Mouse (Mus musculus): ENCODE data around the gene BC004004. TPM values are rescaled to one million over a fixed set of nuclear protein-coding genes. Genes with fewer than 3 reads are reported as not detected.
"Not testable (repeated sequence)": the region's sequence is repeated elsewhere in the genome, so short reads cannot be mapped to it uniquely, and the experiment has no call there.

BC004004 gene
- polyA plus RNA-seq, 1 experiment from 2014 or later = 123 TPM

DNA sequence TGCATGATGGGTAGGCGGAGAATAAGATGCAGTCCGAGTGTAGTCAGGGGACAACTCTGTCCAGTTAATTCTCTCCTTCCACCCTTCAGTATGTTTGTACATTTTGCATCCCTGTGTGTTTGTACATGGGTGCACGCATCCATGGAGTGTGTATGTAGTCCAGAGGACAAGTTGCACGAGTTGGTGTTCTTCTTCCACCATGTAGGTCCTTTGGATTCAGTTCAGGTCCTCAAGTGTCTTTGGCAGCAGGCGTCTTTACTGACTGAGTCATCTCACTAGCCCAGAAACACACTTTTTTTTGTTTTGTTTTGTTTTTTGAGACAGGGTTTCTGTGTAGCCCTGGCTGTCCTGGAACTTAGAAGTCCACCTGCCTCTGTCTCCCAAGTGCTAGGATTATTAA is 74.7 kb downstream of the BC004004 start:
- ATAC-seq = no peak
- Histone ChIP-seq H3K4me3 (ENCODE audit: low read length) (no peak overlapping the region), H3K4me2 (ENCODE audit: low read length) (no peak overlapping the region), H3K9ac (ENCODE audit: low read depth, low read length) (no peak overlapping the region), H3K9me3 (ENCODE audit: control insufficient read depth, low read length) (no peaks in the 10 kb centered on the region), H3K27ac (ENCODE audit: low read depth, low read length) (no peak overlapping the region), H3K27me3 (replicated peaks; ENCODE audit: control insufficient read depth, insufficient read depth, low read length) (no peaks in the 10 kb centered on the region), H3K4me1 (ENCODE audit: control insufficient read depth, insufficient read depth, low read depth, low read length) (peaks cover 47% of the 10 kb centered on the region), H3K36me3 (ENCODE audit: control insufficient read depth, insufficient read depth, low read length) (peaks cover 24% of the 10 kb centered on the region)
- WGBS = 90% methylated on average over 5 of the region's 5 CpGs

DNA sequence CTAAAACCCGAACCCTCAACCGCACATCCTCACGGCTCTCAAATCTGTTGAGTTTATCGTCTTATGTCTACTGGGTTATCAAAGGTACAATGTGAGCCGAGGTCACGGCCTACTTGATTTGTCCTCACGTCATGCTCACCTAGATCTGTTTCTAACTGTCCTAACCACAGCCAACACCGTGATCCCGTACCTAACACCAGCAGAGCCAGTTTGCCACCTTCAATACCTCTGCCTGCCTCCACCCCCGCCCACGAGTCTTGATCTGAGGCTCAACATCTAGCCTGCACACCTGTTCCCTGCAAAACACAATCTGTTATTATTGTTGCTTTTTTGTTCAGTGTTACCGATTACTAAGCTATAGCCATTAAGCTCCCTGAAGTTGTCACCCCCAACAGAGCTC is 76.7 kb downstream of the BC004004 start:
- H3K4me3 ChIP-seq (ENCODE audit: low read length) = no peak overlapping the region; the same call in 1 of the 2 replicates
- H3K4me1 ChIP-seq (ENCODE audit: control insufficient read depth, insufficient read depth, low read depth, low read length) = peaks cover 32% of the 10 kb centered on the region
- H3K27ac ChIP-seq (ENCODE audit: low read depth, low read length) = no peak overlapping the region; the same call in 1 of the 2 replicates
- peak overlapping the region; percentile 95; the same call in 1 of the 2 replicates for H3K9ac ChIP-seq (ENCODE audit: low read depth, low read length)
- H3K4me2 ChIP-seq (ENCODE audit: low read length) = peak overlapping the region; percentile 56
- WGBS = 94% methylated on average over 12 of the region's 12 CpGs
- ATAC-seq = no peak
- H3K27me3 ChIP-seq (replicated peaks; ENCODE audit: control insufficient read depth, insufficient read depth, low read length) = no peaks in the 10 kb centered on the region
- peaks cover 5% of the 10 kb centered on the region; the same call in 1 of the 2 replicates for H3K36me3 ChIP-seq (ENCODE audit: control insufficient read depth, insufficient read depth, low read length)
- no peaks in the 10 kb centered on the region for H3K9me3 ChIP-seq (ENCODE audit: control insufficient read depth, low read length)

DNA sequence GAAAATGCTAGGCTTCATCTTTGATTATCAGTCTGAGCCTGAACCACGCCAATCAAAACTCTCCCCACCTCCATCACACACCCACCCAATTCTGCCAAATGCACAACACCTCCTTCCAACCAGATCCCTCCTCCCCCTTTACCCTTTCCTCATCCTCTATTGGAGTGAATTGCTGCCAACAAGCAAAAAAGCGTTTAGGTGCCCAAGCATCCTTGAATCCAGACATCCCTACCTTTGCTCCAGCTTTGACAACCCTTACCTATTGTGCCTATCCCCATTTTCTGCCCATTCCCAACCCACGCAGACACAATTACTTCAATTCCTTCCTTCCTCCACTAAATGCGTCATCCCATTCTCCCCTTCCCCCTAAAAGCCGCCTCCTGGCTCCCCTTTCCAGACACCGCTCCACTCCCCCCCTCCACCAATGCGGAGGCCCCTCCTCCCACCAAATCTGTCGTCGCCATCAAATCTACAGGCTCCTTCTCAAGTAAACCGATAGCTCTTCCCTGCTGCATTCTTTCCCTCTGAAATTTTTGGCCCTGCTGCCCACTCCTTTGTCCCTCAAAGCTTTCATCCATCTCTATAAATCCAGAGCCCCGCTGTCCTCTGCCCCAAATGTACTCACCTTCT is 78.0 kb downstream of the BC004004 start:
- Histone ChIP-seq H3K9me3 (ENCODE audit: control insufficient read depth, low read length) (no peaks in the 10 kb centered on the region), H3K4me2 (ENCODE audit: low read length) (peak overlapping the region; percentile 56), H3K27me3 (replicated peaks; ENCODE audit: control insufficient read depth, insufficient read depth, low read length) (no peaks in the 10 kb centered on the region), H3K4me3 (ENCODE audit: low read length) (peak overlapping the region; percentile 77), H3K27ac (ENCODE audit: low read depth, low read length) (peak overlapping the region; percentile 94), H3K9ac (ENCODE audit: low read depth, low read length) (peak overlapping the region; percentile 95), H3K36me3 (ENCODE audit: control insufficient read depth, insufficient read depth, low read length) (no peaks in the 10 kb centered on the region), H3K4me1 (ENCODE audit: control insufficient read depth, insufficient read depth, low read depth, low read length) (peaks cover 29% of the 10 kb centered on the region)
- WGBS = 1% methylated on average over 11 of the region's 11 CpGs
- peak; percentile 32; the same call in 1 of the 2 replicates for ATAC-seq

DNA sequence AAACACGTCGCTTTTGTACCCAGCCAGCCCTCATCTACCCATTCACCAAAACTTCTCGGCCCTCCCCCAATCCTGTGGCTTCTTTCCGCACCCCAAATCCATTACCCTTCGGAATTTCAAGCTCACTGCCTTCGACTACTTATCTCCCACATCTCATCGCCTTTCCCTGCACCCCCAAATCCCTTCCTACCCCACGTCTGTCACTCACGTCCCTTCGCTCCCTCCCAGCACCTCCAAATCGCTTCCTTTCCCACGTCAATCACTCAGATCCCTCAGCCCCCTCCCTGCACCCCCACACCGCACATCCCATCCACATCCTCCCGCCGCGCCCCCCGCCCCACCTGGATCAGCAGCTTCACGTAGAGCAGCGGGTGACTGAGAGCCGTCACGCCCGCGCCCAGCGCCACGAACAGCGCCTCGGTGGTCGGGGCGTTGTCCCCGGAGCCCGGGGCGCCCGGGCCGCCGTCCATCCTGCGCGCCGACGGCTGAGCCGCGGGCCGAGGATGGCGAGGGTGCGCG is 78.6 kb downstream of the BC004004 start:
- H3K4me1 ChIP-seq (ENCODE audit: control insufficient read depth, insufficient read depth, low read depth, low read length) = peaks cover 24% of the 10 kb centered on the region
- peak; percentile 35; the same call in 1 of the 2 replicates for ATAC-seq
- H3K4me3 ChIP-seq (ENCODE audit: low read length) = peak overlapping the region; percentile 77
- H3K9ac ChIP-seq (ENCODE audit: low read depth, low read length) = peak overlapping the region; percentile 95
- H3K27me3 ChIP-seq (replicated peaks; ENCODE audit: control insufficient read depth, insufficient read depth, low read length) = no peaks in the 10 kb centered on the region
- WGBS = under 1% methylated on average over 43 of the region's 45 CpGs
- no peaks in the 10 kb centered on the region for H3K36me3 ChIP-seq (ENCODE audit: control insufficient read depth, insufficient read depth, low read length)
- H3K27ac ChIP-seq (ENCODE audit: low read depth, low read length) = peak overlapping the region; percentile 94
- H3K4me2 ChIP-seq (ENCODE audit: low read length) = peak overlapping the region; percentile 56
- H3K9me3 ChIP-seq (ENCODE audit: control insufficient read depth, low read length) = no peaks in the 10 kb centered on the region

DNA sequence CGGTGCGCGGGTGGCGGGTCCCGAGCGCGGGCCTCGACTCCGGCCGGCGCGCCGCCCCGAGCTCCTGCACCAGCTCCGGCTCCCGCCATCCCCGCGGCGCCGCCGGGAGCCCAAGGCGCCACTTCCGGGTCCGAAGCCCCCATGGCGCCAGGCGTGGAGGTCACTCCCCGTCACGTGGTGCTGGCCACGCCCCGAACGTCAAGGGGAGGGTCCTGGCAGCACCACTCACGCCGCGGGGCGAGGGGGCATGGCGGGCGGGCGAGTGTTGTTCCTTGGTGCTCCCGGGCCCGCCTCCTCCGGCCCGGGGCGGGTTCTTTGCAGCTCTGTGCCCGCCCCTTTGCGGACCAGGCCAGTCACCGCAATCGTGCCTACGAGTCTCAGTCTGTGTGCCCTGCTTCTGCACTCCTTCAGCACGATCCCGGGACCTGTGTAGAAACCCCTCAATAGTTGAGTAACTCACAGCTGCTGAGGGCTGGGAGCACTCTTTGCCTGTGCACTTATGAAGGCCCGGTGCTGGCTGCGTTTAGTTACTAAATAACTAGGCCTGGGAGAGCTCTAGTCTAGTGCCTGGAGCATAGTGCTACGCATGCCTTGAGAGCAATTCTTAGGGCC is 79.2 kb downstream of the BC004004 start, which contains the start of gene Mtch1:
TSS of gene Mtch1 (minus strand) at position 290 of the 612 bp plus-strand sequence.
- peak; percentile 94 for ATAC-seq
- Histone ChIP-seq H3K27ac (ENCODE audit: low read depth, low read length) (peak within 1 kb of the TSS; percentile 94), H3K36me3 (ENCODE audit: control insufficient read depth, insufficient read depth, low read length) (no peaks in the 10 kb centered on the region), H3K9me3 (ENCODE audit: control insufficient read depth, low read length) (no peaks in the 10 kb centered on the region), H3K27me3 (replicated peaks; ENCODE audit: control insufficient read depth, insufficient read depth, low read length) (no peaks in the 10 kb centered on the region), H3K9ac (ENCODE audit: low read depth, low read length) (peak within 1 kb of the TSS; percentile 95), H3K4me1 (ENCODE audit: control insufficient read depth, insufficient read depth, low read depth, low read length) (peaks cover 21% of the 10 kb centered on the region), H3K4me3 (ENCODE audit: low read length) (peak within 1 kb of the TSS; percentile 77), H3K4me2 (ENCODE audit: low read length) (peak within 1 kb of the TSS; percentile 56)
- WGBS = 1% methylated on average over 32 of the region's 53 CpGs

DNA sequence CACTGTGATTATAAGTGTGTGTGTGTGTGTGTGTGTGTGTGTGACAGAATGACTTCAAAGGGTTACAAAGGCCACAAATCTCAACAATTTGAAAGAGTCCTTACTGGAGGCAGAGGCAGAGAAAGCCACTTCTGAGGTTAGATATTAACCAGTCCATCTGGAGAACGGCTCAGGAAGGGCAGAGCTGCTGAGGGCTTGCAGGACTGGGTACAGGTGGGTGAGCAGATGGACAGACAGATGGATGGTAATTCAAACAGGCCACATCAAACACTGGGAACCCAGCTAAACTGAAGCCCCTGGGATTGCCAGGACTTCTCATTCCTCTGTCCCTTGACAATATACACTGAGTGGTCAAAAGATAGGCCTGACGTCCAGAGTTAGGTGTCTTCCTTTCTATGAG is 80.4 kb downstream of the BC004004 start:
- H3K9me3 ChIP-seq (ENCODE audit: control insufficient read depth, low read length) = no peaks in the 10 kb centered on the region
- no peaks in the 10 kb centered on the region for H3K36me3 ChIP-seq (ENCODE audit: control insufficient read depth, insufficient read depth, low read length)
- H3K4me1 ChIP-seq (ENCODE audit: control insufficient read depth, insufficient read depth, low read depth, low read length) = peaks cover 20% of the 10 kb centered on the region
- H3K27me3 ChIP-seq (replicated peaks; ENCODE audit: control insufficient read depth, insufficient read depth, low read length) = no peaks in the 10 kb centered on the region
- no peak overlapping the region for H3K9ac ChIP-seq (ENCODE audit: low read depth, low read length)
- no peak overlapping the region for H3K4me3 ChIP-seq (ENCODE audit: low read length)
- no peak overlapping the region for H3K27ac ChIP-seq (ENCODE audit: low read depth, low read length)
- 59% methylated on average over 2 of the region's 2 CpGs for WGBS
- no peak for ATAC-seq
- no peak overlapping the region for H3K4me2 ChIP-seq (ENCODE audit: low read length)

DNA sequence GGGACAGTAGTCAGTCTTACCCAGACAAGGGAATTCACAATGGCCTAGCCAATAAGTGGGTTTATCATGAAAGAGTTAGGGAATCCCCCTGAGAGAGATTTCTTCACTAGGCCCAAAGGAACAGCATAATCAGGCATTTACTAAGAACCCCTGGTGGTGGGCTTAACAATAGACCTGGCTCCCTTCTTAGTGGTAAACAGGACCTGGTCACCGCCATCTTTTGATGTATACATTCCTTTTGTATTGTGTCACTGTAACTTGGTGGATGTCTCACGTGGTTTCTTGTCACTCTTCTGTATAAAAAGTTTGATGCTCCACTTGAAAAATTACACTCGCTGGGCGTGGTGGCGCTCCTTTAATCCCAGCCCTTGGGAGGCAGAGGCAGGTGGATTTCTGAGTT is 82.5 kb downstream of the BC004004 start:
- H3K9me3 ChIP-seq (ENCODE audit: control insufficient read depth, low read length); H3K27me3 ChIP-seq (replicated peaks; ENCODE audit: control insufficient read depth, insufficient read depth, low read length); H3K36me3 ChIP-seq (ENCODE audit: control insufficient read depth, insufficient read depth, low read length); ATAC-seq; H3K4me2 ChIP-seq (ENCODE audit: low read length); H3K27ac ChIP-seq (ENCODE audit: low read depth, low read length); H3K4me3 ChIP-seq (ENCODE audit: low read length); H3K9ac ChIP-seq (ENCODE audit: low read depth, low read length): not testable (repeated sequence)
- H3K4me1 ChIP-seq (ENCODE audit: control insufficient read depth, insufficient read depth, low read depth, low read length) = peaks cover 19% of the 10 kb centered on the region
- WGBS = 62% methylated on average over 5 of the region's 5 CpGs

DNA sequence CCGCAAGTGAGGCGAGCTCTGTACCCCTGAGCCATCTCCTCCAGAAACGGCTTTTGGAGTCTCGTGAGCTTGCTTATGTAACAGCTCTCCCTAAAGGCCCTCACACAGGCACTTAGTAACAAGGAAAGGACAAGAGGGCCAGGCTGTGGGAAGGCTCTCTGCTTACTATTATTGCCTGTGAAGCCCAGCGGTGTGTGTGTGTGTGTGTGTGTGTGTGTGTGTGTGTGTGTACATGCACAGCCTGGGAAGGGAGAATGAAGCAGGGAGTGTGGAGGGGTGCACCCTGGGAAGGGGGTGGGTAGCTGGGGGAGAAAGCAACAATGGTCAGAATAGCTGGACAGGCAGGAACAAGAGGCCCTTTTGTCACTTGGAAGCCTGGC is 86.9 kb downstream of the BC004004 start:
- Histone ChIP-seq H3K9me3 (ENCODE audit: control insufficient read depth, low read length) (no peaks in the 10 kb centered on the region), H3K4me2 (ENCODE audit: low read length) (peak overlapping the region; percentile 71; the same call in 1 of the 2 replicates), H3K4me3 (ENCODE audit: low read length) (no peak overlapping the region), H3K27me3 (replicated peaks; ENCODE audit: control insufficient read depth, insufficient read depth, low read length) (no peaks in the 10 kb centered on the region), H3K36me3 (ENCODE audit: control insufficient read depth, insufficient read depth, low read length) (no peaks in the 10 kb centered on the region), H3K4me1 (ENCODE audit: control insufficient read depth, insufficient read depth, low read depth, low read length) (peaks cover 24% of the 10 kb centered on the region), H3K9ac (ENCODE audit: low read depth, low read length) (peak overlapping the region; percentile 62), H3K27ac (ENCODE audit: low read depth, low read length) (peak overlapping the region; percentile 96)
- 21% methylated on average over 5 of the region's 5 CpGs for WGBS
- ATAC-seq = peak; percentile 61

DNA sequence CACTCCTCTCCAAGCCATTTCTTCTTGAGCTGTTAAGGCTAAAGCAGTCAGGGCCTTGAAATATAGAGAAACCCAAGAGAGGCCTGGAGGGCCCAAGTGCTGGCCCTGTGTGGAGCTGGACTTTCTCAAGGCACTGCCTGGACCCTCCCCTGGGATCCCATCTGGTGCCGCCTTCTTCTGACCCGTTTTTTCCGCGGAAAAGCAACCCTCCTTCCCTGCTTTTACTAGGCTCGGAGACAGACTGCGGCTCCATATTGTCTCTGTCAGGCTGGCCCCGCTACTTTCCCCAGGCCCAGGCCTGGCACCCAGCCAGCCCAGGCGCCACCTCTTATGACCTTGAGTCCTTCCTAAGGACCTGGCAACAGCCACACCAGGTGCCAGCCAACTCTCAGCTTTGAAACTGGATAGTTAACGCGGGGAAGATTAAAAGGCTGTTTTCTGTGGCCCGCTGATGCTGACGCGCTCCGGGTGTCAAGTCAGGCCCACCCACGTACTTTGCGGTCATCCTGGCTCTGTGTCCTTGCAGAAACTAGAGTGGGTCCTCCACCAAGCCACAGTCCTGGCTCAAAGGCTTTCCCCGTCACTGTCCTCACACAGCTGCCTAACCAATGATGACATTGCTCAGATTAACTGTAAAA is 87.4 kb downstream of the BC004004 start:
- Histone ChIP-seq H3K27me3 (replicated peaks; ENCODE audit: control insufficient read depth, insufficient read depth, low read length) (no peaks in the 10 kb centered on the region), H3K27ac (ENCODE audit: low read depth, low read length) (peak overlapping the region; percentile 96), H3K4me1 (ENCODE audit: control insufficient read depth, insufficient read depth, low read depth, low read length) (peaks cover 24% of the 10 kb centered on the region), H3K36me3 (ENCODE audit: control insufficient read depth, insufficient read depth, low read length) (no peaks in the 10 kb centered on the region), H3K9me3 (ENCODE audit: control insufficient read depth, low read length) (no peaks in the 10 kb centered on the region), H3K4me3 (ENCODE audit: low read length) (peak overlapping the region; percentile 22), H3K9ac (ENCODE audit: low read depth, low read length) (peak overlapping the region; percentile 62), H3K4me2 (ENCODE audit: low read length) (peak overlapping the region; percentile 71)
- ATAC-seq = peak; percentile 62
- 5% methylated on average over 17 of the region's 17 CpGs for WGBS

Data from hindbrain, embryonic 16.5 days (tissue).